Mouse (Mus musculus): ENCODE measurements around the gene Cntnap4.

DNA sequence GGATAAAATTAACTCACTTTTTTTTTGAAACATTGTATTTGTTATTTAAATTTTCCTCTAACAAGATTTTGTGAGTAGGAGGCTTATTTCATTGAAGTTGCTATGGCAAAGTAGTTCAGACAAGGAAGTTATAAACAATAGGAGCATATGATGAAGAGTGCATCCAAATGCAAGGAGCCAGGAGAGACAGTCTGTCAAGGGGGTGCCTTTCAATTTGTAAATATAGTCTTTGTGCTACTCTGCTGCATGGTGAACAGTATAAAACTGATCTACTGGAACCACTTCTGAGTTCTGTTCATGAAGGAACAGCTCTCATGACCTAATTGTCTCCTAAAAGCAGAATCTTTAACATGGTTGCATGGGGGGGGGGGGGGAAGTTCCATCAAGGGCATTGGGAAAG lies 352.3 kb downstream of the Cntnap4 start:
- TF ChIP-seq CTCF (IDR thresholded peaks at IDR 0.05; ENCODE audit: low read depth, low read length), result no peak
- no peak for TF ChIP-seq POLR2A (IDR thresholded peaks at IDR 0.05; ENCODE audit: insufficient read depth, low read length)
- no peak for TF ChIP-seq EP300 (IDR thresholded peaks at IDR 0.05; ENCODE audit: insufficient read depth, low read depth, low read length)
